Mouse (Mus musculus) ES-E14 (cell line): Measurements from ENCODE around the gene Fitm2. TPM values are rescaled to one million over a fixed set of nuclear protein-coding genes. Genes with fewer than 3 reads are reported as not detected.

Experiments
- DNase-seq: peaks from one replicate; pipeline ENCODE4 v3.0.0-alpha.2; 2013; ENCODE audit warnings: low read depth, low spot score
- H3K27ac ChIP-seq: 2 replicates; pipeline ENCODE4 v1.5.1; 2012; ENCODE audit warnings: low read depth, mild to moderate bottlenecking, low read length, moderate library complexity, mixed read lengths; ENCODE audit not compliant: poor library complexity, insufficient read depth, severe bottlenecking
- H3K36me3 ChIP-seq: 2 replicates; pipeline ENCODE4 v1.6.1; 2012; ENCODE audit warnings: mild to moderate bottlenecking, low read length, moderate library complexity, mixed read lengths; ENCODE audit not compliant: control insufficient read depth, poor library complexity, insufficient read depth, severe bottlenecking
- H3K4me1 ChIP-seq, 2 experiments: fragments of 150-350 bp in 1 of 2; sonication (generic) in 1 of 2; 2 replicates each; pipeline ENCODE4 v1.6.1; 2012; ENCODE audit warnings: low read length in 2 of 2, mild to moderate bottlenecking in 1 of 2, mixed read lengths in 1 of 2; ENCODE audit not compliant: control insufficient read depth in 2 of 2, insufficient read depth in 2 of 2, poor library complexity in 1 of 2
- H3K4me3 ChIP-seq, 2 experiments: fragments of 150-350 bp in 1 of 2; sonication (generic) in 1 of 2; 2 replicates each; pipeline ENCODE4 v1.5.1; 2012; ENCODE audit warnings: low read length in 2 of 2, low read depth in 1 of 2, mild to moderate bottlenecking in 1 of 2, mixed read lengths in 1 of 2; ENCODE audit not compliant: insufficient read depth in 1 of 2, poor library complexity in 1 of 2, severe bottlenecking in 1 of 2
- H3K9ac ChIP-seq: 2 replicates; pipeline ENCODE4 v1.6.1; 2012; ENCODE audit warnings: low read depth, mild to moderate bottlenecking, low read length, mixed read lengths; ENCODE audit not compliant: poor library complexity, insufficient read depth, severe bottlenecking
- H3K9me3 ChIP-seq: fragments of 150-350 bp; sonication (generic); 2 replicates; pipeline ENCODE4 v1.6.1; 2012; ENCODE audit warnings: low read depth, mild to moderate bottlenecking, low read length; ENCODE audit not compliant: control insufficient read depth, insufficient read depth
- CHD2 ChIP-seq: IDR thresholded peaks from 2 replicates; pipeline ENCODE4 v1.6.1; 2014; ENCODE audit warnings: mild to moderate bottlenecking, low read depth, low read length, inconsistent platforms
- HCFC1 ChIP-seq: IDR thresholded peaks from 2 replicates; pipeline ENCODE4 v1.6.1; 2012; ENCODE audit warnings: low read length, inconsistent platforms, borderline replicate concordance; ENCODE audit not compliant: insufficient read depth
- MAFK ChIP-seq: IDR thresholded peaks from 2 replicates; pipeline ENCODE4 v1.6.1; 2014; ENCODE audit warnings: mild to moderate bottlenecking, low read depth, low read length, inconsistent platforms; ENCODE audit not compliant: insufficient read depth
- ZC3H11A ChIP-seq: IDR thresholded peaks from 2 replicates; pipeline ENCODE4 v1.6.1; 2012; ENCODE audit warnings: low read depth, mild to moderate bottlenecking, inconsistent platforms, low read length, borderline replicate concordance
- ZNF384 ChIP-seq: IDR thresholded peaks from 2 replicates; pipeline ENCODE4 v1.6.1; 2012; ENCODE audit warnings: low read depth, low read length, inconsistent platforms
- in situ Hi-C, 2 experiments: fragments of 600-800 bp; cut with MboI; formaldehyde crosslinking; loops; one replicate each; pipeline ENCODE4 v1.15.1; 2025; ENCODE audit warnings: low sequenced_read_pairs in 2 of 2, inconsistent platforms in 1 of 2; ENCODE audit not compliant: unreplicated experiment in 2 of 2
- total RNA-seq: library from RNA; depleted of rRNA; stranded (reverse); fragments of 300-350 nt; gene quantifications from 2 replicates; pipeline ENCODE4 v1.2.3, GENCODE M21; 2012; rRNA removed

The Fitm2 gene
- total RNA-seq, 1 experiment = 23.4 TPM

DNA sequence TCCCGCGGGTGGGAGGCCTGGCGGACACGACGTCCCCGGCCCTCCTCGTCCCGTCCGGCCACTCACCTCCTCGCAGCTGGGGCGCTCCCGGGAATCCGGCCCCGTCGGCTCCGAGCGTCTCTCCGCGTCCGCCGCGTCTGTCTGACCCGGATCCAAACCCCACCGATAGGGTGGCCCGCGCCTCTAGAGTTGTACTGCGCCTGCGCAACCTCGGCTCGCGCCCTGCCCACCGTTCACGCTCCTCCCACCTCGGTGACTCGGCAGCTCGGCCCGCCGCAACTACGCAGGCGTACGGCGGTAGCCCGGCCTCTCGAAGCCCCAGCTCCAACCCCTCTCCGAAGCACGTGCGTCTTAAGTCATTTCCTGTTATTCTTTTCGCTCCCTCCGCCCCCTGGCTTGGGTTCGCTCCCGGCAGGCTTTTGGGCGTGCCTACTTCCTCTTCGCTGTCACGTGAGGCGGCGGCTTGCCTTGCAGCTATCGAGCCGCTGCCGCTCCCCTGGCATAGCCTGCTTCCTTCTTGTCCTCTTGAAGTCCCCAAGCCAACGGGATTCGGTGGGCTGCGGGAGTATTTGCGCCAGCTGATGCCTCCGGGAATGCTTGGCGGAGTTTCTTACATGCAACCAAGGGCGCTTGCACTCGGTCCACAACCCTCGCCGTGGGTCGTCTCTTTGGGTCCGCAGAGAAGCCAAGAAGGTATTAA lies 52.9 kb downstream of the Fitm2 start:
- TF ChIP-seq ZNF384 (no peak), MAFK (peak; percentile 82)
- Histone ChIP-seq H3K4me1 (peaks cover 0 to 5% of the 10 kb centered on the region in 2 experiments; a peak in 1 of 4 replicates), H3K36me3 (peaks cover 6% of the 10 kb centered on the region; the same call in 1 of the 2 replicates), H3K9ac (peak overlapping the region; percentile 92), H3K27ac (peak overlapping the region; percentile 63), H3K9me3 (no peaks in the 10 kb centered on the region), H3K4me3 (peak overlapping the region; percentile 89 to 99)
- in situ Hi-C loops = no loop called here
- DNase-seq = peak; percentile 98

DNA sequence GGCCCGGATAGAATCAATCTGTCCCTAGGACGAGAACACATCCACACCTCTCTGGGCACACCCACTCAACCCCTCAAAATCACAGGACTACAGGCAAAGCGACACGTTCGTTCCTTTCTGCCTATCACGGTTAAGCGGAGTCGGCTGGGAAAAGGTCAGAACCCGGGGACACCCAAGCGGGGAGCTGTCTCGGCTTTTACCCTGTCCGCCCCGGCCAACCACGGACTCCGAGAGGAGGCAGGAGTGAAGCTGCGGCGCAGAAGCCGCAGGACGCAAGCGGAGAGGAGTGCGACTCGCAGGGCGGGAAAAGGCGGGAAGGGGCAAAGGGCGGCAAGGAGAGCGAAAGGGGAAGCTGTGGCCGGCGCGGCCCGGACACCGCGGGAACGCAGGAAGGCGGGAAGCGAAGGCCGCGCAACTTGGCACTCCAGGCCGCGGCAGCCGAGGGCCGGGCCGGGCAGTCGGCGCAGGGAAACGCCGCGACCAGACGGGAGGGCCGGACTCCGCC lies 53.5 kb downstream of the Fitm2 start:
- H3K4me3 ChIP-seq = peak overlapping the region; percentile 83 to 99
- peak overlapping the region; percentile 54 for H3K27ac ChIP-seq
- peaks cover 6% of the 10 kb centered on the region; the same call in 1 of the 2 replicates for H3K36me3 ChIP-seq
- no peaks in the 10 kb centered on the region for H3K9me3 ChIP-seq
- H3K9ac ChIP-seq = peak overlapping the region; percentile 87
- in situ Hi-C loops = no loop called here
- DNase-seq = no peak
- TF ChIP-seq HCFC1 (peak; percentile 22; the same call in 1 of the 2 replicates), CHD2 (no peak)
- H3K4me1 ChIP-seq = peaks cover 0 to 5% of the 10 kb centered on the region in 2 experiments; a peak in 1 of 4 replicates

DNA sequence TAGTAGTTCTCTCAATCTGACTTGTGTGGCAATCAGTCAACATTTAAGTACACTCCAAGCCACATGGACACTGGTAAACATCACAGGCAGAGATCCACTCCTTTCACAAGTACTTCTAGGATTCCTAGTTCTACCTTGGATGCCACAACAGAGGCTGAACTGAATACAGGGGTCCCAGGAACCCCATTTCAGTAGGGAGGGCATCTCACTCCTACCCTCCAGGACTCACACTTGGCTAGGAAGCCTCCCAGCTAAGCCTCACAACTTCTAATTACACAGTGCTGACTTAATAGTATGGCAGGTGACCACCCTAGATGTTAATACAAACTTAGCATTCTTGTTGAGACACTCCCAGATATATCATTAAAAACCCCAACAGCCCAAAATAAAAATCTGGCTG lies 54.6 kb downstream of the Fitm2 start:
- H3K4me3 ChIP-seq = peak overlapping the region; percentile 22 to 99
- in situ Hi-C loops = no loop called here

DNA sequence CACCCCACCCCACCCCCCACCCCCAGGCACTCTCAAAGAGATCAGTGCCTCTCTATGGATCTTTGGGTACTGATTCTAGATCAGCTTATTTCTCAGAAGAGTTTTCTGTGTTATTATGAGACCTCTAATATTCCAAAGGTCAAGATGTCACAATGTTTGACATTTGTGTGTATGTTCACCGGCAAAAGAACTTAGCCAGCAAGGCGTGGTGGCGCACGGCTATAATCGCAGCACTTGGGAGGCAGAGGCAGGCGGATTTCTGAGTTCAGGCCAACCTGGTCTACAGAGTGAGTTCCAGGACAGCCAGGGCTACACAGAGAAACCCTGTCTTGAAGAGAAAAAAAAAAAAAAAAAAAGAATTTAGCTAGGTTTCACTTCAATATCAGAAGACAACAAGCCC lies 55.4 kb downstream of the Fitm2 start:
- no peaks in the 10 kb centered on the region for H3K9me3 ChIP-seq
- H3K4me1 ChIP-seq = 0 out of 4 replicates have a peak, but pooled peaks cover 0 to 2% of the 10 kb centered on the region in 2 experiments
- TF ChIP-seq HCFC1 (no peak), MAFK (no peak), ZC3H11A (no peak), ZNF384 (no peak), CHD2 (no peak)
- DNase-seq = no peak
- H3K9ac ChIP-seq = no peak overlapping the region
- H3K27ac ChIP-seq = no peak overlapping the region
- H3K4me3 ChIP-seq = no peak overlapping the region
- peaks cover 8% of the 10 kb centered on the region for H3K36me3 ChIP-seq
- in situ Hi-C loops = no loop called here

More for the DNA sequence above, 54.6 kb downstream of the Fitm2 start:
- Histone ChIP-seq H3K9ac (peak overlapping the region; percentile 59), H3K9me3 (no peaks in the 10 kb centered on the region), H3K4me1 (peaks cover 0 to 2% of the 10 kb centered on the region in 2 experiments; a peak in 1 of 4 replicates), H3K36me3 (peaks cover 5% of the 10 kb centered on the region; the same call in 1 of the 2 replicates), H3K27ac (no peak overlapping the region)
- no peak for TF ChIP-seq MAFK
- no peak for TF ChIP-seq CHD2
- no peak for TF ChIP-seq ZNF384
- TF ChIP-seq ZC3H11A = no peak
- no peak for TF ChIP-seq HCFC1
- DNase-seq = no peak

Other genes starting within 250 kb of the Fitm2 start
- 3.0 and 7.7 TPM in 2 replicates for gene Jph2, start 74.6 kb downstream of the Fitm2 start, total RNA-seq
- 31.5 and 42.0 TPM in 2 replicates for gene Oser1, start 47.9 kb downstream of the Fitm2 start, total RNA-seq
- gene Gdap1l1, start 34.2 kb downstream of the Fitm2 start, total RNA-seq = 1.1 and 3.1 TPM in 2 replicates
- gene R3hdml, start 19.7 kb upstream of the Fitm2 start, total RNA-seq = 4.4 and 5.7 TPM in 2 replicates
- gene Hnf4a, start 34.2 kb upstream of the Fitm2 start, total RNA-seq = 0.90 and 1.1 TPM in 2 replicates
- 5.4 and 7.8 TPM in 2 replicates for gene Ttpal, start 129.7 kb upstream of the Fitm2 start, total RNA-seq
- 59.3 and 62.0 TPM in 2 replicates for gene Serinc3, start 172.5 kb upstream of the Fitm2 start, total RNA-seq
- gene Pkig, start 185.8 kb upstream of the Fitm2 start, total RNA-seq = 13.2 and 14.8 TPM in 2 replicates